Mouse (Mus musculus) heart, embryonic 12.5 days (tissue): Measurements from ENCODE around the gene Ppp6c. TPM values are rescaled to one million over a fixed set of nuclear protein-coding genes. Genes with fewer than 3 reads are reported as not detected.
A peak's percentile ranks its signal among the peaks of the same experiment; 100 is the strongest.

ENCODE experiments used
- ATAC-seq: fragments of 200-750 bp; cut with Nextera tagmentation; 2 replicates; pipeline ENCODE4 v1.8.0; 2017; ENCODE audit warnings: moderate TSS enrichment, moderate library complexity; ENCODE audit not compliant: insufficient number of reproducible peaks, low FRiP score
- H3K27ac ChIP-seq: fragments of 300-500 bp; sonication (generic); 2 replicates; pipeline ENCODE4 v1.5.1; 2016; ENCODE audit warnings: mild to moderate bottlenecking, moderate library complexity; ENCODE audit not compliant: poor library complexity, severe bottlenecking
- H3K27me3 ChIP-seq: fragments of 300-500 bp; sonication (generic); replicated peaks from 2 replicates; pipeline ENCODE4 v1.6.1; 2016; ENCODE audit warnings: mild to moderate bottlenecking, moderate library complexity
- H3K36me3 ChIP-seq: fragments of 300-500 bp; sonication (generic); 2 replicates; pipeline ENCODE4 v1.6.1; 2016; ENCODE audit warnings: mild to moderate bottlenecking, moderate library complexity
- H3K4me1 ChIP-seq: fragments of 300-500 bp; sonication (generic); replicated peaks from 2 replicates; pipeline ENCODE4 v1.6.1; 2016; ENCODE audit warnings: mild to moderate bottlenecking
- H3K4me2 ChIP-seq: fragments of 300-500 bp; sonication (generic); 2 replicates; pipeline ENCODE4 v1.6.1; 2016; ENCODE audit warnings: mild to moderate bottlenecking, moderate library complexity
- H3K4me3 ChIP-seq: fragments of 300-500 bp; sonication (generic); 2 replicates; pipeline ENCODE4 v1.5.1; 2016; ENCODE audit warnings: mild to moderate bottlenecking
- H3K9ac ChIP-seq: fragments of 300-500 bp; sonication (generic); 2 replicates; pipeline ENCODE4 v1.6.1; 2016; ENCODE audit warnings: mild to moderate bottlenecking, moderate library complexity
- H3K9me3 ChIP-seq: fragments of 300-500 bp; sonication (generic); replicated peaks from 2 replicates; pipeline ENCODE4 v1.6.1; 2016; ENCODE audit warnings: mild to moderate bottlenecking, moderate library complexity
- WGBS: fragments of 180-500 bp; shearing (Covaris S2); methylation state at CpG from one replicate; pipeline ENCODE4 v1.1.7; 2016; 5-methylcytosine and 5-hydroxymethylcytosine counted together
- polyA plus RNA-seq: library from polyadenylated mRNA; unstranded; fragments of >200 nt; fragmentation: Nextera tagmentation; extraction: Ambion mirVana; gene quantifications from 2 replicates; pipeline ENCODE4 v1.2.1, GENCODE M21; 2016

Gene Ppp6c
- polyA plus RNA-seq, 1 experiment from 2014 or later, result 55.9 TPM

DNA sequence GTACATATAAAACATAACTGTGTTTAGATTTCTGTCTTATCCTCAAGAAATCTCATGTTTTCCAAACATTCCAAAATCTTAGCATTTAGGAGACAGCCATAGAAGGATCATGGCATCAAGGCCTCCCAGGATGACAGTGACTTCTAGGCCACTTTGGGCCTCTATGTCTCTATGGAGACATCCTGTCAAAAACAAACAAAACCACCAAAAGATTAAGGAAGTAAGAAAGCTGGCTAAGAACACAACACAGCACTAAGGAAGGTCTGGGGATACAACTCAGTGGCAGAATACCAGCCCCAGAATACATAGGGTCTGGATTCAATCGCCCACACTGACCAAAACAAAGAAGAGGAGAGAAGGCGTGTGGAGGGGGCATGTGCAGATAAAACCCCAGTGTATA is 22.9 kb downstream of the Ppp6c start:
- H3K9ac ChIP-seq, result no peak overlapping the region
- H3K4me1 ChIP-seq, result no peaks in the 10 kb centered on the region
- ATAC-seq, result no peak
- H3K27me3 ChIP-seq, result no peaks in the 10 kb centered on the region
- H3K4me2 ChIP-seq, result no peak overlapping the region
- 83% methylated on average over 2 of the region's 2 CpGs for WGBS
- H3K9me3 ChIP-seq, result no peaks in the 10 kb centered on the region
- H3K27ac ChIP-seq, result no peak overlapping the region
- peaks cover 31% of the 10 kb centered on the region for H3K36me3 ChIP-seq
- no peak overlapping the region for H3K4me3 ChIP-seq

DNA sequence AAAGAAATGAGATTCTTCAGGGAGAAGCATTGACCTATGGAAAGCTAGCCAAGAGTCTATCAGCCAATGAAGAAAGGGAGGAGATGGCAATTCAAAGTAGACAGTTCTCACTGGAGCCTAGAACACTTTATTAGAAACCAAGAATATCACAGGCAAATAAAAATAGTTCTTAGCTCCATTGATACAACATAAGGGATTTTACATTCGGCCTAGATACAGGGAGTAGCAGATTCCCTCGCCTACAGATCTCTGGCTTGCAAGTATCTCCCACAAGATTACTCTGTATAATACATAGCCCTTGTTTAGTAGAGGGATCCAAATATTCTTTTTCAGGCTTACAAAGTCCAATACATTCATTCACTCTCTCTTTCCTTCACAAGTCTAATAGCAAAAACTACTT is 31.4 kb downstream of the Ppp6c start:
- H3K4me3 ChIP-seq, result no peak overlapping the region
- H3K4me2 ChIP-seq, result no peak overlapping the region
- H3K9me3 ChIP-seq, result no peaks in the 10 kb centered on the region
- WGBS, result 96% methylated on average over 2 of the region's 2 CpGs
- H3K4me1 ChIP-seq, result peaks cover under 1% of the 10 kb centered on the region; the same call in 1 of the 2 replicates
- H3K36me3 ChIP-seq, result peaks cover 12% of the 10 kb centered on the region
- H3K27me3 ChIP-seq, result no peaks in the 10 kb centered on the region
- ATAC-seq, result no peak
- H3K9ac ChIP-seq, result no peak overlapping the region
- H3K27ac ChIP-seq, result no peak overlapping the region

DNA sequence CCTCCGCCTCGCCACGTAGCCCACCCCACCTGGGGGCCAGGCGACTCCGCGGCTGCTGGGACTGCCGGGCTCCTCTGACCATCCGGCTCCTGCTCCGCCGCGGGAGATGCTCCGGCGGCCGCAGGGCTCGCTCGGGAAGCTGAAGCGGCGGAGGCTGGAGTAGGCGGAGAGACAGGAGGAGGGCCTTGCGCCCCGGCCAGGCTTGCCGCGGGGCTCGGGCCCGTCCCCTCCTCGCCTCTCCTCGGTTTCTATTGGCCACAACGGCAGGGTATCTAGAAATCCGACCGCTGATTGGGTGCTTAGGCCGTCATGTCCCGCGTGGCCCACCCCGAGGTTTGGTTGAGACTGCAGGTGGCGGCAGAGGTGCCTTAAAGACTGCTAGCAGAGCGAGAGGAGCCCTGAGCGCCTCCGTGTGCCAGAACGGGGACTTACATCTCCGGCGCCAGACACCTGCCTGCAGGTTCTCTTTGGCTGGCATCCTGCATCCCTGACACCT is 35.6 kb downstream of the Ppp6c start, which contains the start of gene Scai:
Gene Scai (minus strand): TSS at position 174 of the 496 bp plus-strand sequence.
- ATAC-seq, result peak; percentile 100
- peak within 1 kb of the TSS; percentile 84 for H3K9ac ChIP-seq
- 0% methylated on average over 41 of the region's 41 CpGs for WGBS
- H3K27ac ChIP-seq, result peak within 1 kb of the TSS; percentile 86
- H3K4me3 ChIP-seq, result peak within 1 kb of the TSS; percentile 83
- H3K9me3 ChIP-seq, result no peaks in the 10 kb centered on the region
- peaks cover 3% of the 10 kb centered on the region; the same call in 1 of the 2 replicates for H3K36me3 ChIP-seq
- peaks cover 8% of the 10 kb centered on the region; the same call in 1 of the 2 replicates for H3K4me1 ChIP-seq
- peak within 1 kb of the TSS; percentile 88 for H3K4me2 ChIP-seq
- no peaks in the 10 kb centered on the region for H3K27me3 ChIP-seq

GRCm38 (mm10) chr2:39189961-39190560 is 36.2 kb downstream of the Ppp6c start:
- Histone ChIP-seq H3K27me3 (no peaks in the 10 kb centered on the region), H3K27ac (peak overlapping the region; percentile 86), H3K9me3 (no peaks in the 10 kb centered on the region), H3K4me1 (peaks cover 8% of the 10 kb centered on the region; the same call in 1 of the 2 replicates), H3K4me3 (peak overlapping the region; percentile 83), H3K36me3 (peaks cover 3% of the 10 kb centered on the region; the same call in 1 of the 2 replicates), H3K9ac (peak overlapping the region; percentile 84), H3K4me2 (peak overlapping the region; percentile 88)
- WGBS, result under 1% methylated on average over 38 of the region's 39 CpGs
- ATAC-seq, result peak; percentile 80

DNA sequence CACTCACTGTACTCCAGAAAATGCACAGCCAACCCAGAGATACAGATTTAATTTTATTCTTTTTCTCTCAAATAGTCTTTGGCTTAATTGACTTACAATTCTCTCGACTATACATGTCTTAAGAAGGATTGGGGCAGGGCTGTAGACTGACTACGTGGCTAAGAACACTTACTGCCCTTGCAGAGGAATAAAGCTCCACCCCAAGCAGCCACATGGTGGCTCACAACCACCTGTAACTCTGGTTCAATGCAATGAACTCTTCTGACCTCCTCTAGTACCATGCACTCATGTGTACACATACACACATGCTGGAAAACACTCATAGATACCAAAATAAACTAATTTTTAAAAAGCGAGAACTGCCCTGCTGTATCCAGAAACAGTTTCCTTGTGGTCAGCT is 40.3 kb downstream of the Ppp6c start:
- Histone ChIP-seq H3K36me3 (peaks cover 16% of the 10 kb centered on the region), H3K9ac (no peak overlapping the region), H3K4me1 (peaks cover 8% of the 10 kb centered on the region; the same call in 1 of the 2 replicates), H3K4me2 (no peak overlapping the region), H3K27ac (no peak overlapping the region), H3K9me3 (no peaks in the 10 kb centered on the region), H3K27me3 (no peaks in the 10 kb centered on the region), H3K4me3 (no peak overlapping the region)
- WGBS, result 64% methylated on average over 3 of the region's 3 CpGs
- no peak for ATAC-seq

- H3K27me3 ChIP-seq, result no peaks in the 10 kb centered on the region
- 89% methylated on average over 2 of the region's 2 CpGs for WGBS
- ATAC-seq, result no peak
- no peaks in the 10 kb centered on the region for H3K9me3 ChIP-seq
- no peak overlapping the region for H3K4me3 ChIP-seq
- H3K36me3 ChIP-seq, result peaks cover 23% of the 10 kb centered on the region
- no peak overlapping the region for H3K4me2 ChIP-seq
- no peak overlapping the region for H3K9ac ChIP-seq
- H3K4me1 ChIP-seq, result no peaks in the 10 kb centered on the region
- no peak overlapping the region for H3K27ac ChIP-seq
Observed at GRCm38 (mm10) chr2:39183587-39183986, 42.7 kb downstream of the Ppp6c start.

DNA sequence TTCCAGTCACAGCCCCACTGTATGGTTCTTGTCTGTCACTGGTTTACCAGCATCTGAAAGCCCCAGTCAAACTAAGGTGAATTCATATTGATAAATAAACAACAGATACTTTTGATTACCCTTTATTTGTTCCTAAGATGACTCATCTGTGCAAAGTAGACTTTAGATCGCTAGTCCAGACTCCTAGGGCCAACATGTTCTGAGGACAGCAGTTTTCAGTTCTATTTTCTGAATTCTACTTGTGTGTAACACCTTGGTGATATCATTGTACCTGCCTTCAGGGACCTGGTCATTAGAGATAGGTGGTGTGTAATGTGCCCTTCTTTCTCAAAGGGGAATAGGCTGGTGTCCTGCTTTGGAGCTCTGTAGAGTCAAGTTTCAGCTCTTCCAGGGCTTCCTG is 65.3 kb downstream of the Ppp6c start:
- WGBS, result 88% methylated on average over 1 of the region's 1 CpGs
- peaks cover 5% of the 10 kb centered on the region for H3K4me1 ChIP-seq
- peaks cover 4% of the 10 kb centered on the region; the same call in 1 of the 2 replicates for H3K36me3 ChIP-seq
- no peaks in the 10 kb centered on the region for H3K27me3 ChIP-seq
- H3K9me3 ChIP-seq, result no peaks in the 10 kb centered on the region
- no peak overlapping the region for H3K27ac ChIP-seq
- H3K9ac ChIP-seq, result no peak overlapping the region
- ATAC-seq, result no peak
- no peak overlapping the region for H3K4me3 ChIP-seq
- H3K4me2 ChIP-seq, result no peak overlapping the region

DNA sequence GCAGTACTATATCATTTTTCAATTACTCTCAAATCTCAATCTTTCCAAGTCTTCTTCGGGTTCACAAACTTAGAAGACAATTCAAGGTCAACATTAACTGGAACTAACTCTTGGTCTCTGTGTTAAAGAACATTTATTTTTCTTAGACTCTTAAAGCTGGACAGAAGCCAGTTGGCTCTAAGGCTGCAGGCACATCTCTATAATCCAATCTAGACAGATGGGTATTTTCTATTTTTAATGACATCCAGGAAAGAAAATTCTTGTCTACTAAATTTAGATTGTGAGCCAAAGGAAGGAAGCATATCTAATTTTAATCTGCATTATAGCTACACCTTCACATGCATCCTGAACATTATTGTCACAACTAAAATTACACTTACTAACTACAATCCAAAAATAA is 68.3 kb downstream of the Ppp6c start:
- peaks cover 11% of the 10 kb centered on the region for H3K4me1 ChIP-seq
- WGBS, result 67% methylated on average over 1 of the region's 1 CpGs

DNA sequence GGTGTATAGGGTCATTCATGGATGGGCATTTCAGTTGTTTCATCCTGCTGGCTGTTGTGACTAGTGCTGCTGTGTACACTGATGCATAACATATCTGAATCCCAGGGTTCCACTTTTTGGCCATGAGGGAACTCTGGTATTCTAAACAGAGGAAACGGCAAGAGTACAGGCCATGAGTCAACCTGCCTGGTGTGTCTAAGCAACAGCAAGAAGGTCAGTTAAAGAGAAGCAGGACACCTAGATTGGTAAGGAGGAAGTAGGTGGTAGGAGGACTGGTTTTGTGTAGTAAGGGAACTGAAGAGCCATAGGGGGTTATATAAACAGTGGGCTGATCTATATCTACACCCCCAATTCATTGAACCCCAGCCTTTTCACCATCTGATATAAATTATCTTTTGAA is 69.4 kb downstream of the Ppp6c start:
- no peak for ATAC-seq
- H3K4me1 ChIP-seq, result peaks cover 11% of the 10 kb centered on the region
- WGBS, result 75% methylated on average over 1 of the region's 1 CpGs
- no peak overlapping the region for H3K4me3 ChIP-seq
- H3K36me3 ChIP-seq, result peaks cover 4% of the 10 kb centered on the region; the same call in 1 of the 2 replicates
- no peaks in the 10 kb centered on the region for H3K27me3 ChIP-seq
- H3K9ac ChIP-seq, result no peak overlapping the region
- no peak overlapping the region for H3K27ac ChIP-seq
- no peaks in the 10 kb centered on the region for H3K9me3 ChIP-seq
- H3K4me2 ChIP-seq, result no peak overlapping the region

More for the DNA sequence above, 68.3 kb downstream of the Ppp6c start:
- H3K9ac ChIP-seq, result no peak overlapping the region
- H3K4me2 ChIP-seq, result no peak overlapping the region
- peaks cover 4% of the 10 kb centered on the region; the same call in 1 of the 2 replicates for H3K36me3 ChIP-seq
- ATAC-seq, result no peak
- H3K27ac ChIP-seq, result no peak overlapping the region
- no peaks in the 10 kb centered on the region for H3K27me3 ChIP-seq
- H3K4me3 ChIP-seq, result no peak overlapping the region
- H3K9me3 ChIP-seq, result no peaks in the 10 kb centered on the region

- Histone ChIP-seq H3K4me3 (no peak overlapping the region), H3K4me1 (peaks cover 8% of the 10 kb centered on the region; the same call in 1 of the 2 replicates), H3K4me2 (no peak overlapping the region), H3K27me3 (no peaks in the 10 kb centered on the region), H3K27ac (no peak overlapping the region), H3K9me3 (no peaks in the 10 kb centered on the region), H3K9ac (no peak overlapping the region), H3K36me3 (0 out of 2 replicates have a peak, but pooled peaks cover 4% of the 10 kb centered on the region)
- ATAC-seq, result no peak
- 70% methylated on average over 2 of the region's 2 CpGs for WGBS
Observed at GRCm38 (mm10) chr2:39150943-39151342, 75.3 kb downstream of the Ppp6c start.

GRCm38 (mm10) chr2:39148075-39148474 is 78.2 kb downstream of the Ppp6c start:
- no peaks in the 10 kb centered on the region for H3K9me3 ChIP-seq
- 0 out of 2 replicates have a peak, but pooled peaks cover 4% of the 10 kb centered on the region for H3K36me3 ChIP-seq
- H3K9ac ChIP-seq, result no peak overlapping the region
- no peak overlapping the region for H3K4me2 ChIP-seq
- 50% methylated on average over 2 of the region's 2 CpGs for WGBS
- no peaks in the 10 kb centered on the region for H3K27me3 ChIP-seq
- 0 out of 2 replicates have a peak, but pooled peaks cover 2% of the 10 kb centered on the region for H3K4me1 ChIP-seq
- H3K27ac ChIP-seq, result no peak overlapping the region
- no peak for ATAC-seq
- no peak overlapping the region for H3K4me3 ChIP-seq
